Mouse (Mus musculus) kidney, adult 2 months (tissue): Measurements from ENCODE around the gene Ivns1abp. TPM values are rescaled to one million over a fixed set of nuclear protein-coding genes. Genes with fewer than 3 reads are reported as not detected.

Source experiments
- DNase-seq: peaks from one replicate; pipeline ENCODE4 v3.0.0; 2021
- H3K27ac ChIP-seq: fragments of 200-500 bp; 2 replicates; pipeline ENCODE4 v1.5.1; 2012; ENCODE audit warnings: low read depth, low read length, control low read depth, inconsistent platforms; ENCODE audit not compliant: insufficient read depth
- H3K27me3 ChIP-seq: fragments of 200-500 bp; replicated peaks from 2 replicates; pipeline ENCODE4 v1.6.1; 2012; ENCODE audit warnings: mild to moderate bottlenecking, moderate library complexity, low read length, inconsistent platforms; ENCODE audit not compliant: control insufficient read depth, insufficient read depth
- H3K36me3 ChIP-seq: fragments of 200-500 bp; 2 replicates; pipeline ENCODE4 v1.6.1; 2012; ENCODE audit warnings: mild to moderate bottlenecking, moderate library complexity, low read length, inconsistent platforms; ENCODE audit not compliant: control insufficient read depth, insufficient read depth
- H3K4me1 ChIP-seq: fragments of 200-500 bp; 2 replicates; pipeline ENCODE4 v1.6.1; 2011; ENCODE audit warnings: low read length; ENCODE audit not compliant: control insufficient read depth, insufficient read depth
- H3K4me3 ChIP-seq: fragments of 200-500 bp; 2 replicates; pipeline ENCODE4 v1.5.1; 2011; ENCODE audit warnings: mild to moderate bottlenecking, low read depth, low read length, control low read depth; ENCODE audit not compliant: insufficient read depth
- CTCF ChIP-seq: fragments of 200-500 bp; conservative IDR thresholded peaks from 2 replicates; pipeline ENCODE4 v1.5.1; 2011; ENCODE audit warnings: low read depth, mild to moderate bottlenecking, control low read depth, low read length, moderate library complexity, mixed read lengths; ENCODE audit not compliant: insufficient read depth, insufficient read length
- POLR2A ChIP-seq: fragments of 200-500 bp; IDR thresholded peaks from one replicate; pipeline ENCODE4 v1.6.1; 2011; ENCODE audit warnings: low read depth, low read length, control low read depth
- WGBS: fragments of 180-500 bp; shearing (Covaris S2); methylation state at CpG from one replicate; pipeline ENCODE4 v1.1.7; 2018; 5-methylcytosine and 5-hydroxymethylcytosine counted together
- polyA plus RNA-seq: library from polyadenylated mRNA; depleted of rRNA; stranded (reverse); fragments of >200 nt; gene quantifications from 2 replicates; pipeline ENCODE4 v1.2.3, GENCODE M21; 2012

The Ivns1abp gene
- polyA plus RNA-seq, 1 experiment: 155 TPM

DNA sequence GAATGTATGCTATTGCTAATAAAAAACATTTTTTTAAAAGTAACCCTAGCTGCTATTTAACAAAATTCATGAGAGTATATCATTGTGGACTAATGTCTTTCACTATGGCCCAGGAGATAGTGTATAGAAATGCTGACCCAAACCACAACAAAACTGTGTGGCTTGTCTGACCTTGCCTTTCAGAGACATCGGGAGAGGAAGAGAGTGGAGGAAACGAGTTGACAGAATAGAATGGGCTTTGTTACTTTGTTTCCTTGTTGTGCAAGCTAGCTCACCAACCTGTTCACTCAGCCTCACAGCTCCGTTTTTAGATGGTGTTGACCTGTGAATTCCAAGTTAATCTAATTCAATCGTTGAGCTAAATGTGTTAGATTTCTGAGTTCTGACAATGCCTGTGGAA lies 23.9 kb upstream of the Ivns1abp start:
- Histone ChIP-seq H3K27ac (no peak overlapping the region), H3K36me3 (no peaks in the 10 kb centered on the region), H3K4me1 (no peaks in the 10 kb centered on the region), H3K27me3 (no peaks in the 10 kb centered on the region), H3K4me3 (no peak overlapping the region)
- peak; percentile 29 for DNase-seq
- WGBS: 62% methylated on average over 4 of the region's 4 CpGs
- no peak for TF ChIP-seq POLR2A
- TF ChIP-seq CTCF: no peak

DNA sequence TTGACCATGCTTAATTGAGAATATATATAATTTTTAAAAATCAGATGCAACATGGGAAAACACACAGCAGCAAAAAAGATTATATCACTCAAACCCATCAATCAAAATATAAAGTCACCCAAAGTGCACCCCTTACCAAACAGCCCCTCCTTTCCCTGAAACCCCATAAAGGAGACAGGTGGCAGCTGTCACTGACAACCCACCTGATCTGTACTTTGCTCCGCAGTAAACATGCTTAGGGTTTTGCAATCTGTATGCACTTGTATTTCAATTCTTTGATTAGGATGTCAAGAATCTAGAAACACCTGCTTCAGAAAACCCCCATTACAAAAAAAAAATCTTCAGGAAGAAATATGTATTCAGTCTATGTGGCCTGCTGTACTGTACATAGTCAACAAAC lies 18.9 kb upstream of the Ivns1abp start:
- Histone ChIP-seq H3K27ac (no peak overlapping the region), H3K4me1 (peaks cover 4% of the 10 kb centered on the region; the same call in 1 of the 2 replicates), H3K27me3 (no peaks in the 10 kb centered on the region), H3K36me3 (no peaks in the 10 kb centered on the region), H3K4me3 (no peak overlapping the region)
- 77% methylated on average over 1 of the region's 1 CpGs for WGBS
- DNase-seq: no peak
- no peak for TF ChIP-seq POLR2A

DNA sequence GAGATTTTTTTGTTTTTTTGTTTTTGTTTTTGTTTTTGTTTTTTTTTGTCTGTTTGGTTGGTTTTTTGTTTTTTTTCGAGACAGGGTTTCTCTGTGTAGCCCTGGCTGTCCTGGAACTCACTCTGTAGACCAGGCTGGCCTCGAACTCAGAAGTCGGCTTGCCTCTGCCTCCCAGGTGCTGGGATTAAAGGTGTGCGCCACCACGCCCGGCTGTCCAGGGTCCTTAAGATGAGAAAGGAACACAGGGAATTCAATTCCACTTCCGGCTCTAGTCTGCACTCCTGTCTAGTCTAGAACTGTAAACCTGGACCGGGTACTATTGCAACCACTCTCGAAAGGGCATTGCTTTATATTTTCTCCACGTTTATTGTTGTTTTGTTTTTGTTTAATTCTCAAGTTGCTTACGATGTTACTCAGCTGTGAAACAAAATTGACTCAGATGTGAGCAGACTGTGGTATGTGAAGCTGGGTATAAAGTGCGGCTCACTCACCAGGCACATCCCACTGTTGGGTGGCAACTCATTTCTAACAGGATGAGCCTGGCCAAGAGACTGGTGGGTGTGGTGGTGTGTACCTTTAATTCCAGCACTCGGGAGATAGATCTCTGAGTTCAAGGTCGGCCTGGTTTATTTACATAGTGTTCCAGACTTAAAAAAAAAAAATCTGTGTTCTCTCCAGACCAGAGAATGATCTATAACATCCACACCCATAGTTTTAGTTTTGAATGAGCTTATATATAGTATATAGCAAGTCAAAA lies 15.8 kb upstream of the Ivns1abp start:
- Histone ChIP-seq H3K4me3 (no peak overlapping the region), H3K27me3 (no peaks in the 10 kb centered on the region), H3K4me1 (peaks cover 4% of the 10 kb centered on the region; the same call in 1 of the 2 replicates), H3K27ac (no peak overlapping the region), H3K36me3 (no peaks in the 10 kb centered on the region)
- TF ChIP-seq POLR2A (no peak), CTCF (no peak)
- 70% methylated on average over 14 of the region's 14 CpGs for WGBS
- DNase-seq: peak; percentile 63

DNA sequence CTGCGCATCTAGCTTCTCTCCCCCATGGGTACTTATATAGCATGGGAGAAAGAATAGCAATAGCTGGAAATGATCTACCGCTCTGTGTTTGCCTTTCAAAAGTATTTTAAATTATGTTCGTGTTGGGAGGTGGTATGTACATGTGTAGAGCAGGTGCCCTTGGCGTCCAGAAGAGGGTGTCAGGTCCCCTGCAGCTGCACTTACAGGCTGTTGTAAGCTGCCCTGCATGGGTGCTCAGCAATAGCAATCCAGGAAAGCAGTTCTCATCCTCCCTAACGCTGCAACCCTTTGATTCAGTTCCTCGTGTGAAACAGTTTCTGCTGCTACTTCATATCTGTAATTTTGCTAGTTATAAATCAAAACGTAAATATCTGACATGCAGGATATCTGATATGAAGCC lies 14.7 kb upstream of the Ivns1abp start:
- Histone ChIP-seq H3K4me3 (no peak overlapping the region), H3K4me1 (peaks cover 6% of the 10 kb centered on the region; the same call in 1 of the 2 replicates), H3K27ac (no peak overlapping the region), H3K27me3 (no peaks in the 10 kb centered on the region), H3K36me3 (no peaks in the 10 kb centered on the region)
- no peak for DNase-seq
- 74% methylated on average over 7 of the region's 7 CpGs for WGBS
- TF ChIP-seq POLR2A: no peak
- no peak for TF ChIP-seq CTCF

DNA sequence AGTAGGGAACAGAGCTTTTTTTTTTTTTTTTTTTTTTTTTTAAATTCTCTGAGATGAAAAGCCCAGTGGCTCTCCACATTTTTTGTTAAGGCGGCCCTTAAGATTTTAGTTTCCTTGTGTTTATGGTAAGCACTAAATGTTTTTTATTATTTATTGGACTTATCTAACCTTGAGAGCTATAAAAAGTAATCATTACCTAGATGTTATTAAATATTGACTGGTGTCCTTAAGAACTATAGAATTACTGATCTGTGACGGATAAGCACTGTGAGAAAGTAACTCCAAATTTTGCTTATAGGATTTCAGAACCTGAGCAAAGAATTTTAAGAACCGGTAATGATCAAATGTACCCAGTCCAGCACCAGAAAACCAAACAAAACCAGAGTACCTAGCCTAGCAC lies 11.5 kb upstream of the Ivns1abp start:
- peaks cover 5% of the 10 kb centered on the region; the same call in 1 of the 2 replicates for H3K4me1 ChIP-seq
- no peak for TF ChIP-seq POLR2A
- no peak for TF ChIP-seq CTCF
- DNase-seq: no peak
- 59% methylated on average over 3 of the region's 3 CpGs for WGBS
- H3K27ac ChIP-seq: no peak overlapping the region
- no peak overlapping the region for H3K4me3 ChIP-seq
- no peaks in the 10 kb centered on the region for H3K36me3 ChIP-seq
- no peaks in the 10 kb centered on the region for H3K27me3 ChIP-seq

DNA sequence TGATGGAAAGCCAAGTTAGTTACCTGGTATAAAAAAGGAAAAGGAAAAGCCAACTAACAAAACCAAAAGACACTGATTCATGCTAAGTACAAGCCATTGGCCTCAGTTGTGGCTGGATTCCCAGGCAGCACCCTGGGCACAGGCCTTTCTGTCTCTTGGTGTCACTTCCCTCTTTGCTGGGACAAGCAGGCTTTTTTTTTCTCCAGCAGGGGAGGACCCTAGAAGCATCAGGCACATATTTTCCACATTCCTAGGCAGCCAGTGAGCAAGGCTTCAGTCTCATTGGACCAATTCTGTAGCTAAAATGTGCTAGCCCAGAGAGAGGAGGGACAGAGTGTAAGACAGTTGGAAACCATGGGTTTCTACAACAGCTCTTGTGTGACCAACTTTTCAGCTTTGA lies 6.0 kb upstream of the Ivns1abp start:
- no peak for TF ChIP-seq POLR2A
- no peak for TF ChIP-seq CTCF
- no peaks in the 10 kb centered on the region for H3K27me3 ChIP-seq
- no peak overlapping the region for H3K4me3 ChIP-seq
- peak overlapping the region; percentile 94 for H3K27ac ChIP-seq
- peaks cover 33% of the 10 kb centered on the region for H3K4me1 ChIP-seq
- no peaks in the 10 kb centered on the region for H3K36me3 ChIP-seq
- no peak for DNase-seq

DNA sequence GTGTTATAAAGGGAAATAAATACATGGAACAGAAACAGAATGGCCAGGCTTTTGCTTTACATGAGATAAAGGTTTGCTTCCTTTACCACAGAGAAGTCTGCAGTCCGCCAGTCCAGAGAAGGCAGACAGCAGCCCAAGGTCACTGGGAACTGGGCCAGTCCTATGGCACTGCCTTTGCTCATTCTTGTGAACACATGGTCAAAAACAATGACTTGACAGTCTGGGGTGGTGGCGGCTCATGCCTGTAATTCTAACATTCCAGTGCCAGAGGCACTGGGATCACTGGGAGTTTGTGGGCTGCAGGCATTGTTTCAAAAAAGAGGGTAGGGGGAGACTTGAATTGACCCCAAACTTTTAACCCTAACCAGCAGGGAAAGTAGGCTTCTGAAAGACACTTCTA lies 5.3 kb upstream of the Ivns1abp start:
- Histone ChIP-seq H3K27ac (peak overlapping the region; percentile 94), H3K36me3 (no peaks in the 10 kb centered on the region), H3K4me3 (no peak overlapping the region), H3K4me1 (peaks cover 36% of the 10 kb centered on the region), H3K27me3 (no peaks in the 10 kb centered on the region)
- 11% methylated on average over 2 of the region's 2 CpGs for WGBS
- peak; percentile 89 for DNase-seq
- TF ChIP-seq CTCF (no peak), POLR2A (no peak)
